Mouse (Mus musculus) CD8-positive naive resting alpha-beta T cell, adult 2 months (primary cell): ENCODE measurements around the gene Agpat1.

Experiments used
- DNase-seq, 2 experiments: peaks; one replicate each; pipeline ENCODE4 v3.0.0; 2022; ENCODE audit warnings: low read depth in 2 of 2, low spot score in 2 of 2

Agpat1 gene

DNA sequence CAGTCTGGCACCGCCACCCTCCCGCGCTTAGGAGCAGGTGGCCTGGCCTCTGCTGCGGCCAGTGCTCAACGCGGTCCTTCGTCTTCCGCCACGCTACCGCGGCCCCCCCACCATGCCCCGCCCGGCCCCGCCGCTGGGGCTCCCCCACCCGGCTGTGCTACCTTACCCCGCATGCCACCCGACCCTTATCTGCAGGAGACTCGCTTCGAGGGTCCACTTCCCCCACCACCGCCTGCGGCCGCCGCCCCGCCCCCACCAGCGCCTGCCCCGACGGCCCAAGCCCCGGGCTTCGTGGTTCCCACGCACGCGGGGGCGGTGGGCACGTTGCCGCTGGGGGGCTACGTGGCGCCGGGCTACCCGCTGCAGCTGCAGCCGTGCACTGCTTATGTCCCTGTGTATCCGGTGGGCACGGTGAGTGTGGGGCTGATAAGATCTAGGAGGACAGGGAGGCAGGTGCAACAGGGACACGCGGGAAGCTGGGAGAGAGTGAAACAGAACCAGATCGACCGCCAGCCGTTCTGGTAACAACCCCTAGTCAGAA lies 26.8 kb downstream of the Agpat1 start:
- DNase-seq, result peak in 1 of 2 experiments; percentile 14

DNA sequence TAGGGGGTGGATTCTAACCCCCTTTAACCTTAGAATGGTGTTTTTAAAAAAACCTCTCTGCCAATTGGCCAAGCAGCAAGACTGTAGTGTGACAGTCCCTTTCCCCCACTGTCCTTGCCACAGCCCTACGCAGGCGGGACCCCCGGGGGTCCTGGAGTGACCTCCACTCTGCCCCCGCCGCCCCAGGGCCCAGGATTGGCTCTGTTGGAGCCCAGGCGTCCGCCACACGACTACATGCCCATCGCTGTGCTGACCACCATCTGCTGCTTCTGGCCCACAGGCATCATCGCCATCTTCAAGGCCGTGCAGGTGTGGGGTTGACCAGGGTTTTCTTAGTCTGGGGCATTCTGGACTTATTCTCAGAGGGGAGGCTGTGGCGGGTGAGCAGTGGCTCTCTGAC lies 27.6 kb downstream of the Agpat1 start:
- DNase-seq, result no peak

DNA sequence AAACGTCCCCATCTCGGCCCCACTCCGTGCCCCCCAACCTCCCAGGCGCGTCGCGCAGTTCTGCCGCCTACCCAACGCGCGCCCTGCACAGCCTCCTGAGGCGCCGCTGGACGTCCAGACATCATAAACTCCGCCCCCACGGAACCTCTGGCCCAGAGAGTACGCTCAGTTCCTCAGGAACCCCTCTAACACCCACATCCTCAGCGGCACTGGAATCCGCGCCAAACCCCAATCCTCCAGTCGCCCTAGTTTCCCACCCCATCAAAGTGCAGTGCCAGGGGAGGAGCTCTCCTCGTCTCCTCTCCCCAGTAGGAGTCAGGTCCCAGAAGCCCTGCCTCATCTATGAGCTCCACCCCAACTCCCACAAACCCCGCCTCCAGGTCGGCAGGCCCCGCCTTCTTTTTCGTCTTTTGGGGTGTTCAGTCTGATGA lies 28.2 kb downstream of the Agpat1 start:
- DNase-seq, result peak; percentile 50 to 77

DNA sequence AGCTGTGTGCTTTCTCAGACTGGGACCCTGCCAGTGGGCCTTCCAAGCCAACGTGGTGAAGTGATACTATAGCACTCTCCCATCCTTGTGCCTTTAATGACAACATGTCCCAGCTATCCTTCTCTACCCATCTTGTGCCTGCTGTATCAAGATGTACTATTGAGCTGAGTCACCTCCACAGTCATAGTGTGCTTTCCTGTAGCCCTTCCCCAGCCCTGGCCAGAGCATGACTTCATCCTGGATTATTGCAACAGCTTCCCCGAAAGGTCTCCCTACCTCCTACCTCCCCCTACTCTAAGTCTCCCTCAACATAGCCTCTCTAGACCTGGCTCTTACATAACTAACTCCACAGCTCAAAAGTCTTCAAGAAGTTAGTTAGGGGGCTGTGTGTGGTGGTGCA lies 31.6 kb downstream of the Agpat1 start:
- no peak for DNase-seq

DNA sequence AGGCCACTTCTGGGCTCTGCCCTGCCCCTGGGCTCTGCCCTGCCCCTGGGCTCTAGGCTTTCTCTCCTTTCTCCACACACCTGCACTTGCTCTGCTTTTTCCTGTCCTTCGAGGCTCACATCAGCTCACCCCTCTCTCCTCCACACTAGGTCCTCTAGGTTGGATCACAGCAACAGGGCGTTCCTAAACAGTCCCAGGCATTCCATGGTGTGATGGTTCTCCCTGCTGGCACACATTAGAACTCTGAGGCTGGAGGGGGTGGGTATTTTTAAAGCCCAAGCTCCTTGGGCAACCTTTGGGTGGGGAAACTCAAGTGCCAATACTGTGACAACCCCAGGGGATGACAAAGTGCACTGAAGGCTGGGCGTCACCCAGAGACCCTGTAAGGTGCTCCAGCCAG lies 33.4 kb downstream of the Agpat1 start:
- DNase-seq, result no peak

DNA sequence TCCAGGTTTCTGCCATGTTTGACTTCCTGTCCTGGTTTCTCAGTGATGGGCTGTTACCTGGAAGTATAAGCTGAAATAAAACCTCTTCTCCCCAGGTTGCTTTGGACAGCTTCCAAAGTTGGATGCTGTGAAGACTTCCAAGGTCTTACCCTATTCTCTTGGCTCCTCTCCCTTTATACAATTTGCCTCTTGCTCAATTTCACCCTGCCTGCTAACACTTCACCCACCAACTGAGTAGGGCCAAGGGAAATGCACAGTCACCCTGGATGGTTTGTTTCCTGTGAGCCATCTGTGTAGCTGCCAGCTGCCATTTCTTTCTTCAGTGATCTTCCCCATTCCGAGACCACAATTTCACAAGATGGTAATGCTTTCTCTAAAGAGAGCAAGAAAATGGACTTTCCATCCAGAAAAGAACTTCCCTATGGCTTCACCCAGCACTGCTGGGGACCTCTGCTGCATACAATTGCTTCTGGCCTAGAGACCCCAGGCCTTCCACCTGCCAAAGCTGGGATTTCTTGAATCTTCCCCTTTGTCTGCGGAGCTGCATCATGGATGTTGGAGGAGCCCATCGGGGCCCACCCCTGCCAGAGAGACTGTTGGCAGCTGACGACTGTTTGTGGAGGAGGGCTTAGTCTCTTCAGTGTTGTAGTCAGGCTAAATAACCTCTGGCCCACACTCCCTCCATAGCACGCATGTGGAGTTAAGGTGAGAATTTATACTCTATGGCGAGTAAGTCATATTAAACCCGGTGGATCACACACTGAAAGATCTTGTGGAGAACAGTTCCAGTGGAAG lies 35.6 kb downstream of the Agpat1 start:
- DNase-seq, result no peak

DNA sequence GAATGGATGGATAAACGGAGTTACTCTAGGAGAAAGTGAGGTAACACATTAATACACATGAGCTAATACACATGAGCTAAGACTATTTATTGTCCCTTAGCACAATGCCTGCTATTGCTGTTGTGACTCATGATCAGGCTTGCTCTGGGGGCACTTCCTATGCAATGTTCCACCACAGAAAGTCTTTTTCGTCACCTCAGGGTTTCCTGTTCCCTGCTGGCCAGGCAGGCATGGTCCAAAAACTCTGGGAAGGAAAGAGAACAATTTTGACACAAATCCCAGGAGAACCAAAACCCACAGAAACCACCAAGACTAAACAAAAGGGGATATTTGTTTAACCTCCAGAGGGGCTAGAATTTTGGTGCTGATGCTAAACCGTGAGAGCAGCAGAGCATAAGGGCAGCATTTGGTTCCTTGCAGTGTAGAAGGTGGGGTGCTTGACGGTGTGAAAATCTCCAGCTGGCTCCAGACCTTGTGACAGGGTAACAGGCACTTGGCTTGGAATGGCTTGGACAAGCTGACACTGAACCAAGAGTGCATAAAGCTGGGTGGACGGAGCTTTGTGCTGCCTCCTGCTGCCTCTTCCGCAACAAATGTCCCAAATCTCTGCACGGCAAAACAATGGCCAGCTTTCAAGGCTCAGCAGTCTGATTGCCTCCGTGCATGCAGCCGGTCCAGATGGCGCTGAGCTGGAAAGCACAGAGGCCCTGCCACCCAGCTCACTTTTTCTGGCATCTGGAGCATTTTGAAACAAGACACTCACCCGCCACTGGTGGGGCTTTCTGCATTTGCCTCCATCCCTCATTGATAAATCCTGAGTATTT lies 36.9 kb downstream of the Agpat1 start:
- DNase-seq, result no peak

DNA sequence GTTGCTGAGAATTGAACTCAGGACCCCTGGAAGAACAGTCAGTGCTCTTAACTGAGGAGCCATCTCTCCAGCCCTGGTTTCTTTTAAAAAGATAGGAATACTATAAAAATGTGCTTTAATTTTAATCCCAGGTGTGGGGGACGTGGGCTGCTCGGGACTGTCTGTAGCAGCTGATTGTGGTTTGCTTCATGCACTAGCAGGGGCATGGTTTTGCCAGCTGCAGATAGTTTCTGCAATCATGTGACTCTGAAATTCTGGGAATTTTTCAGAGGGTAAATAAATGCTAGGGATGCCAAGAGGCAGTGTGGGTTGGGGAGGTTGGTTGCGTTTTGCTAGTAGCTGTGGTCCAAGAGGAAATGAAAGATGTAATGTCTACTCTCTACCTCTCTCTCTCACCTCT lies 37.9 kb downstream of the Agpat1 start:
- no peak for DNase-seq

DNA sequence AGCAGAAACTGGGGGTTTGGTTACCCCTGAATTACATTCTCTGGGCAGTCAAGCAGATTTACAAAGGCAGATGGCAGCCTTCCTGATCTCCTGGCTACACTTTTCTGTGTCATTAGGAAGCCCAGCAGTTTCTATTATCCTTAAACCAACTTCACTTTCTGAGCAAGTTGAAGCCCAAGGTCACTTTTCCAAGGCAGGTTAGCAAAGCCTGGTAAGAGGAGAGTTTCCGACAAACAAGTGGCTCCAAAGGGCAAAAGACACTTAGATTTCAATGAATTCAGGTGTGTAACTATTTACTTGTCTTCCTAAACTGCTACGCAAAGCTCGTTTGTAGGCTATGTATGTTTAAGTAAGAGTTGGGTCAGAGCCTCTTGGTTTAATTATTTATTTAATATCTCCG lies 39.3 kb downstream of the Agpat1 start:
- no peak for DNase-seq

DNA sequence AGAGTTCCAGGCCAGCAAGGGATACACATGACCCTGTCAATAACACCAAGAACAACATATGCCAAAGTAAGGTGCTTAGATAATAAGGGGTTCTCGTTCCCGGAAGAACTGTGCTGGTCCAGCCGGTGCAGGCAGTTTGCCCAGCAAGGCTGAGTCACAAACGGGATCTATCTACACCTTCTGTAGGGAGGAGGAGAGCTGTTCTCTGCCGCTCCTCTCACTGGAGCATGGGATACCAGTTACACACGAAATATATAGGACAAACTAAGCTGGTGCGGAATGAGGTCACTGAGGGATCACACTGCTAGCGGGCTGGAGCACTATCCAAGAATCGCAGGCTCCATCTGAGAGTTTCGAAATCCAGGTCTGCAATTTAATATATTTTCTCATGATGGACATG lies 39.9 kb downstream of the Agpat1 start:
- DNase-seq, result no peak

DNA sequence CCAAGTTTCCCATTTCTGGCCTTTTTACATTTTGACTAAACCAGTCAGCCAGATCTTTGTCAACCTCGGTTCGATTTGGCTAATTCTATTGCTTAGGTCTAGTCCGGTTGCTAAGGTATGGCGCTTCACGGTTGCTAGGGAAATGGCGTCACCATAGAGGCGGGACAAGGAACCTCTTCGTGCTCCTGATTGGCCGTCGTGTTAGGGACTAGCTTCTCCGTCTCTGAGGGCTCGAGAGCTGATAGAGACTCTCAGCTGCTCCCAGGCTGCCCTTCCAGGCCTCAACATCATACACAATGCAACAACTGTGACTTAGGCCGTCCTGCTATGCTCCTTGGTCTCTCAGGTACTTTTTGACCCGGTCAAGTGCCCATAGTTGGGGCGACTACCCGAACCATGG lies 40.5 kb downstream of the Agpat1 start, which contains the start of gene Fkbpl:
TSS of gene Fkbpl (plus strand) at position 157 of the 400 bp plus-strand sequence.
- DNase-seq, result peak; percentile 92 to 97

DNA sequence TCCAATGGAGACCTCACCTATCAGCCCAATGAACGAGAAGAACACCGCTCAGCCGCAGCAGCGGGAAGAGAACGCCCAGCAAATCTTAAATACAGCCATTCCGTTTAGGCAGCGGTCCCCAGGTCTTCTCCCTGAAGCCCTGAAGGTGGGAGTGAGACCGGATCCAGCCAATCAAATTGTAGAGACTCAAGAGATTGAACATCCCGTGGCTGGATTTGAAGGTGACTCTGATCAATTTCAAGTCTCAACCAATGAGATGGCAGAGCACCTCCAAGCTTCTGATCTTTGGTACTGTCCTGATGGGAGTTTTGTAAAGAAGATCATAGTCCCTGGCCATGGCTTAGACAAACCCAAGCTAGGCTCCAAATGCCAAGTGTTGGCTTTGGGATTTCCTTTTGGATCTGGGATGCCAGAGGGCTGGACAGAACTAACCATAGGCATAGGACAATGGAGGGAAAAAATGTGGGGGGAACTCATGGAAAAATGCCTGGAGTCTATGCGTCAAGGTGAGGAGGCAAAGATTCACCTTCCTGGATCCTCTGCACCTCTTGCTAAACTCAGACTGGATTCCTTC lies 41.3 kb downstream of the Agpat1 start:
- no peak for DNase-seq

DNA sequence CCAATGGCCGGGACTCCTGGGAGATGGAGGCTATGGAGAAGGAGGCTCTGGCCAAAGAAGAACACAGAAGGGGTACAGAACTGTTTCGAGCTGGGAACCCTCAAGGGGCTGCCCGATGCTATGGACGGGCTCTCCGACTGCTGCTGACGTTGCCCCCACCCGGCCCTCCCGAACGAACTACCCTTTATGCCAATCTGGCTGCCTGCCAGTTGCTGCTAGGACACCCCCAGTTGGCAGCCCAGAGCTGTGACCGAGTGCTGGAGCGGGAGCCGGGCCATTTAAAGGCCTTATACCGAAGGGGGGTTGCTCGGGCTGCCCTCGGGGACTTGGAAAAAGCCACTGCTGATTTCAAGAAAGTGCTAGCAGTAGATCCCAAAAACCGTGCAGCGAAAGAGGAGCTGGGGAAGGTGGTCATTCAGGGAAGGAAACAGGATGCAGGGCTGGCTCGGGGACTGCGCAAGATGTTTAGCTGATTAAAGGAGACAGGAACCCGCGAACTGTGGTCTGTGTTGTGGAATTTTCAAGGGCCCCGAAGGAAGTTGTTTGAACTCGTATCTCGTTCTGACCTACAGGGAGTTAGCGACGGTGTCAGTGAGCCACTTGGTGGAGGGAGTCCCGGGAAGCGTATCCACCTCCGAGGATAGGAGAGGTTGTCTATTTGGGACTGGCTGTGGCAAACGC lies 41.9 kb downstream of the Agpat1 start:
- no peak for DNase-seq

DNA sequence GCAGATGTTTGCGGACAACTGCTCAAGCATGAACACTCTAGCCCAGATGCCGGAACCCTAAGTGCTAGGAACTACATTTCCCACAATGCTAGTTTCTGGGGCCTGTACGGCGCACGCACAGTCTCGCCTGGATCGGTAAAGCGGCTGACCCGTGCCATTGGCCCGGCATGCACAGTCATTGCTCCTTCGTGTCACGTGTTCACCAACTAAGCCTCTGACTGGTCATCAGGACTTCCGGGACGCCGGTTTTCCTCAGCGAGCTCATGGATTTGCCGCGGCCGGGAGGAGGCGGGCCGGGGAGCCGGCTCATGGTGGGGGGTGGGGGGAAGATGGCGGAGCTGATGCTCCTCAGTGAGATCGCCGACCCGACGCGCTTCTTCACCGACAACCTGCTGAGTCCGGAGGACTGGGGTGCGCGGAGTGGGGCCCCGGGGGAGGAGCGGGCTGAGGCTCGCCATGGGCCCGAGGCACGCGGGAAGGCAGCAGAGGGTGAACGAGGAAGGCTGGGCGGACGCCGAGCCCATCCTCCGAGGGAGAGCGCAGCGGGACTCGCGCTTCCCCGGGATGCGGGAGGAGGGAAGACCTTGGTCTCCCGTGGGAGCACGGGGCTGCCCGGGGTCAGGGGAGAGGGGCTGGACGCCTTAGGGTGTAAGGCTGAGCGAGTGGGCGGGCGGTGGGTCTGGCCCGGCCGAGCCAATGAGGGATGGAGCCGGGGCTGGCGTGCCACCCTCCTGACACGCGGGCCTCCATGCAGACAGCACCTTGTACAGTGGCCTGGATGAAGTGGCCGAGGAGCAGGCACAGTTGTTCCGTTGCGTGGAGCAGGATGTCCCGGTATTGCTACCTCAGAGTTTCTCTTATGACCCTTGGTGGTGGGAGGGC lies 43.1 kb downstream of the Agpat1 start, which contains the start of gene Atf6b:
TSS of gene Atf6b (plus strand) at position 241 of the 882 bp plus-strand sequence.
- peak; percentile 91 to 92 for DNase-seq

DNA sequence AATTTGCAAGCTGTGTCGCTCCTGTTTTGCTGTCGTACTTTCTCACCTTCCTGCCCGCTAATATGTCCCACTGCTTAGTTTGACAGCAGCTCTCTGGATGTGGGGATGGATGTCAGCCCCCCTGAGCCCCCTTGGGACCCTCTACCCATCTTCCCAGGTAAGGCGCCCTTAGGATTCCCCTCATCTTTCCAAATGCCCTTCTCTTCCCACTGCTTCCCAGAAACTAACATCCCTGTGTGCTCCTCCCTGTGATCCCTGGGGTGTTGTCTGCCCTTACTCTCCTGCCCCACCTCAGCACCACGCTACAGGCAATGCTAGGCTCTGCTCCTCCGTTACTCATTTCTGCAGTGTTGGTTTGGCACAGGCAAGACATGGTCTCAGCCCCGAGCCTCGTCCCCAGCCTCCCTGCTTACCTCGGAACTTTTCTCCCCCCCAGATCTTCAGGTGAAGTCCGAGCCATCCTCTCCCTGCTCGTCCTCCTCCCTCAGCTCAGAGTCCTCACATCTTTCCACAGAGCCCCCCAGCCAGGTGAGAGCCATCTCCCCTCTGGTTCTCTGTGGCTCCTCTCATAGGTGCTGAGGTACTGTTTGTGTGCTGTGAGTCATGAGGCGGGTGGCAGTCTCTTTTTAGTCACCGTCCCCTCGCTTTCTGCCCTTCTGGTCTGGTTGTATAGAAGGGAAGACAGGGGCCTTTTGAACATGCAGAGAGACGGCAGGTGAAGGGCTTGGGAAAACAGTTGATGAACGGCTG lies 44.3 kb downstream of the Agpat1 start:
- no peak for DNase-seq

DNA sequence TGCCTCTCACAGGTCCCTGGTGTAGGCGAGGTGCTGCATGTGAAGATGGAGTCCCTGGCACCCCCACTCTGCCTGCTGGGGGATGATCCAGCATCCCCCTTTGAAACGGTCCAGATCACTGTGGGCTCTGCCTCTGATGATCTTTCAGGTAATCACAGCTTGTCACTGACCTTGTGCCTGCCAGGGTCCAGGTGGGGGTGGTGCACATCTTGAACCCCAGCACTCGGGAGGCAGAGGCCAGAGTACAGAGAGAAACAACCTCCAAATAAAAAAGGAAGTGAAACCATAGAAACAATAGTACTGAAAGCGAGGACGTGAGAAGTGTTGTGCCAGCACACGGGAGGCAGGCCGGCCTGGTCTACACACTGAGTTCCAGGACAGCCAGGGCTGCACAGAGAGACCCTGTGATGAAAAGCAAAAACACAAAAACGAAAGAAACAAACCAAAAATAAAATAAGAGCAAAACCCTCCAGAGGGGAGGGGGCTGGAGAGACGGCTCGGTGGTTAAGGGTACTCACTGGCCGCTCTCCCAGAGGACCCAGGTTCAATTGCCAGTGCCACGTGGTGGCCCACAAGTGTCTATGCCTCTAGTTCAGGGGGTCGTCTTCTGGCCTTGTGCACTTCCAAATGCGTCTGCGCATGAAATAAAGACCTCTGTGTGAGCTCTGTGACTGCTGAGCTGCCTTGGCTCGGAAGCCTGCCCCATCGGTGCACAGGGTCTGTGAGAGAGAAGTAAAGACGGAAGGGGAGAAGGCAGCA lies 45.2 kb downstream of the Agpat1 start:
- DNase-seq, result no peak

DNA sequence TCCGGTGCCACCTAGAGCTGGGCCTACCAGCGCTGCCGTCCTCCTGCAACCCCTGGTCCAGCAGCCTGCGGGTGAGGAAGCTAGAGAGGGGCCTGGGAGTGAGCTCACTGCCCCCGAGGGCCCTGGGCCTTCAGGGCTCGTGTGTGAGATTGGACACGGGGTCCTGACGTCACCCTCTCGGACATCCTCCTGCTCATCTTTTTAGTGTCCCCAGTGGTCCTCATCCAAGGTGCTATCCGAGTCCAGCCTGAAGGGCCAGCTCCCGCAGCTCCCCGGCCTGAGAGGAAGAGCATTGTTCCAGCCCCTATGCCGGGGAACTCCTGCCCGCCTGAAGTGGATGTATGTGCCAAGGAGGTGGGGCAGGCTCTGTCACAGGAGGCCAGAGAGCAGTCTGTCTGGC lies 46.7 kb downstream of the Agpat1 start:
- no peak for DNase-seq

DNA sequence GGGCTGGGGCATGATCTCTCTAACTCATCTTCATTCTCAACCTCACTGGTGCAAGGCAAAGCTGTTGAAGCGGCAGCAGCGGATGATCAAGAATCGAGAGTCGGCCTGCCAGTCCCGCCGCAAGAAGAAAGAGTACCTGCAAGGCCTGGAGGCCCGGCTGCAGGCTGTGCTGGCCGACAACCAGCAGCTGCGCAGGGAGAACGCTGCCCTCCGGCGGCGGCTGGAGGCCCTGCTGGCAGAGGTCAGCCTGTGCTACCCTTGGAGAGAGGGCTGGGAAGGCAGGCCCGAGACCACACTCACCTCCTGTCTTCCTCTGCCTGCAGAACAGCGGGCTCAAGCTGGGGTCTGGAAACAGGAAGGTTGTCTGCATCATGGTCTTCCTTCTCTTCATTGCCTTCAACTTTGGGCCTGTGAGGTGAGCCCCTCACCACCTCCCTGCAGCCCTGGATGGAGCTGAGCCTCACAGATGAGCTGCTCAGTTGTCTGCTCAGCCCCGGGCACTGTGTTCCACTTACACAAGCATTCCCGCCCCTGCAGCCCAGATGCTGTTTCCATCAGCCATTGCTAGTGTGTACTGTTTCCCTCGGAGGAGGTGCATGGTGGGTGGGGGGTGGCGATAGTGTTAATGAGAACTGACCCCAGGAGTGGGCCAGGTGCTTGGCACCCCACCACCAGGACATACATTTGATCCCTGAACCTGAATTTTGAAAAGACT lies 47.6 kb downstream of the Agpat1 start:
- no peak for DNase-seq
